Mouse (Mus musculus) urinary bladder, postnatal 25 days (tissue): ENCODE results near the gene Siva1.
A peak's percentile ranks its signal among the peaks of the same experiment; 100 is the strongest.

Experiments used
- DNase-seq: peaks from one replicate; pipeline ENCODE4 v3.0.0; 2022; ENCODE audit warnings: low spot score

Siva1 gene

DNA sequence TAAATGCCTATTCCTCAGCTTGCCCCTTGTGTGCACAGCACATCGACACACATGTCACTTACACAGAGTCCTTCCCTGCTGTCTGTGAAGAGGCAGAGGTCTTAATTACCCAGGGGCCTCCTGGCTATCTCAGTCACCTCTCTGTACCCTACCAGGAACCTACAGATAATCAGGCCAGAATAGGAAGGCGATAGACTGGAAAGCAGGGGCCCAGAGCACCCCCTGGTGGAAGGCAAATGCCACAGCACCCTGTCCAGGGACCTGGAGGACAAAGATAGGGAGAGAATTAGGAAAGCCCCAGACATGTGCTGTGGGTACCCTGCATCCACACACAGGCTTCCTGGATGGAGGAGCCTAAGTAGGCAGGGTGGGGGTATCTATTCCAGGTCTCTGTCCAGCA, 20.7 kb upstream of the Siva1 start:
- peak; percentile 72 for DNase-seq

DNA sequence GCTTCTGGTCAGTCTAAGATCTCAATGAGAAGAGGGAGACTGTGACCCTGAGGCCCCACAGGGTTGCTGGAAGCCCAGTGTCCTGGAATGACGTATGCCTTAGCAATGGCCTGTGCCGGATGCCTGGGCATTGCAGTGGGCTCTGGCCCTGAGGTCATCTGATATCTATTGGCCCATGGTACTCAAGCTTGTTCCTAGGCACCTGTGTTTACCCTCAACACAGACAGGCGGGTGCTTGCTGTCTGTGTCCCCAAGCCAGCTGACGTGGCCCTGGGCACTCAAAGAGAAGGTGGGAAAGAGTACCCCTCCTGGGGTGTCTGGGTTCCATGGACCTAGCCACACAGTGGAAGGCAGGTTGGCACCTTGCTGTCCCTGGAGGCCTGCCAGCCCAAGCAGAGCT, 18.8 kb upstream of the Siva1 start:
- no peak for DNase-seq

DNA sequence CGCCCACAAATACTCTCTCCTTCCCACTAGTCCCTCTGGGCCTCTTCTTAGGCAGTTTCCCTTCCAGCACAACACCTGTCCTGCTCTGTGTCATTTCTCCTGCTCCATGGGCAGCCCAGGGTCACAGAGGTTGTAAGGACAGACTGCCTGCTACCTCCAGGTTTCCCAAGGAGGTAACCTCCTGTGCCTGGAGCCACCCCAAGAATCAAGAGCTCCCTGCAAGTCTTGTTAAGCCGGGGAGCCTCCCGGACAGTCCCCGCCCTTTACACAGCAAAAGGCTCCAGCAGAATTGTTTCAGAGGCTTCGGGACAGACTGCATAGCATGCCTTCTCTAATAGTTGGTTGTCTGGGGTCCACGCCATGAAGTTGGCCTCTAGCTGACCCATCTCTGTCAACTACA, 18.0 kb upstream of the Siva1 start:
- no peak for DNase-seq

DNA sequence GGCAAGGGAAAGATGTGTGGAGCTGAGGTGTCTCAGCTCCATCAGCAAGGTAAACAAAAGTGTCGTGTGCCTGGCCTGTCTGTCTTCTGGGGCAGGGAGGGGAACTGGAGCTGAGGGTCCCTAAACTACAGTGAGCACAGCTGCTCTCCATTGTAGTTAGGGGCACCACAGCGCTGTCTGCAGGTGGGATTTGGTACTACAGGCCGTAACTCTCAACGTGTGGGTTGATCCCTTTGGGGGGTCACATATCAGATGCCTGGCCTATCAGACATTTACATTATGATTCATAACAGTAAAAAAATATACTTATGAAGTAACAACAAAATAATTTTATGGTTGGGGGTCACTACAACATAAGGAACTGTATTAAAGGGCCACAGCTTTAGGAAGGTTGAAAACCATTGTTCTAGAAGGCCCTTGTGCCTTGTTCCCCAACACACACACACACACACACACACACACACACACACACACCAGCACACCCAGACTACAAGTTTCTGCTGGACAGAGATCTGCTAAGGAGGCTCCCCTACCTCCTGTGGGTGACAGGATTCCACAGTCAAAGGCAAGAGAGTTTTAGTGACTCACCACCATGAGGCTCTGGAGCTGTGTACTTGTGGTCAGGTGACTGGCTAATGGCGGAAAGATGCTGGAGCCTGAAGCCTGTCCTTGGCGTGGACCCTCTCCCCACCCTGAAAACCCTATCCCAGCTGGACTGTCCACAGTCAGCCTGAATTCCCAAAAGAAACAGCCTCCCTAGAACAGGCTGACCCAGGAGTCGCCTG, 17.2 kb upstream of the Siva1 start:
- DNase-seq, result no peak

DNA sequence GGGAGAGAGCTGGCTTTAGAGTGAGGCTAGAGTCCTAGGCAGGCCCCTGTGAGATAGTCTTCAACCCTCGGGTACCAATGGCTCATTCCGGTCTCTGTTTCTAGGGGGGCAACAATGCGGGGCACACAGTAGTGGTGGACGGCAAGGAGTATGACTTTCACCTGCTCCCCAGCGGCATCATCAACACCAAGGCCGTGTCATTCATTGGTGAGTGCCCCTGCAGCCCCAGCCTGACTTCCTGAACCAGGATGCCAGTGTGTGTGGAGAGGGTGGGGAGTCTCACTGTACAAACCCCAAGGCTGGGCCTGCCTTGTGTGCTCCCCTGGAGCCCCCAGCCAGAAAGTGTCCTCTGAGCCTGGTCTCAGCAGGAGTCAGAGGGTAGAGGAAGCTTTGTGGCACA, 16.3 kb upstream of the Siva1 start:
- DNase-seq, result no peak

GRCm38 (mm10) chr12:112628928-112629721, 15.4 kb upstream of the Siva1 start:
- peak; percentile 46 for DNase-seq

GRCm38 (mm10) chr12:112630029-112630428, 14.4 kb upstream of the Siva1 start:
- DNase-seq, result no peak

GRCm38 (mm10) chr12:112630796-112631195, 13.7 kb upstream of the Siva1 start:
- no peak for DNase-seq

DNA sequence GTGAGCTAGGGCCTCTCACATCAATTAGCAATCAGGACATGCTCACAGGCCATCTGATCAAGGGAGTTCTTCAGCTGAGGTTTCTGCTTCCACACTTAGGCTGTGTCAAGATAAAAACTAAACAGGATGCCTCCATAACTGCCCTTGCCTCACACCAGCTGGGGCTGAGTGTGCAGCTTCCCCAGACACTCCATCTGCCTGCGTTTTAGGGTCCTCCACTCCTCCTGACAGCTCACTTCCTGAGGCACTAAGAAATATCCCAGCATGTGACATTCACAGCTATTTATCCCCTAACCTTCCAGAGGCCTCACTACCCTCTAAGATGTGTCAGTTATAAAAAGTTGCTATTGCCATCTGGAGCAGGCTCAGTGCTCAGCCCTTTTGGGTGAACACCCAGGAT, 13.0 kb upstream of the Siva1 start:
- no peak for DNase-seq

DNA sequence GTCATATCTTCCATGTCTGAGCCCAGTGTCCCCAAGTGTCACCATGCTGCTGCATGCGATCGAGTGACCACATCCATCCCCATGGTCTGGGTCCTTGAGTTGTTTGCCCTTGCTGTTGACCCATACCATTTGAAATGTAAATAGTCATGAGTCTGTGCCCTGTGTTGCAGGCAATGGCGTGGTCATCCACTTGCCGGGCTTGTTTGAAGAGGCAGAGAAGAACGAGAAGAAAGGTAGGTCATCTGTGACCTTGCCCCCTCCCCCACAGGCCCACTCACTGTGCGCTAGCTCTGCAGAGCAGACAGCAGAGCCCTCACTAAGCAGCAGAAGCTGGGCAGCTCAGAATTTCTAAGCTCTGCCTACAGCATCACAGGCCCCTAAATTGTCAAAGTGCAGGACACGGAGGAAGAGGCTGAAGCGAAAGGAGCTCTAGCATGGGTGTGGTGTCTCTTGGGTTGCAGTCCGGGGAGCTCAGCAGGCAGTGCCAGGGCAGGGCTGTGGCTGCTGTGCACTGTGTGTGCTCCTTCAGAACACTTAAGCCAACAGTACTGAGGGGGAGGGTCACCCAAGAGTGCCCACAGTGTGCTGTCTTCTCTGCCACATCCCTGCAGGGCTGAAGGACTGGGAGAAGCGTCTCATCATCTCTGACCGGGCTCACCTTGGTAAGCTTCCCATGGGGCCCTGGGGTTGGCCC, 12.2 kb upstream of the Siva1 start:
- no peak for DNase-seq

DNA sequence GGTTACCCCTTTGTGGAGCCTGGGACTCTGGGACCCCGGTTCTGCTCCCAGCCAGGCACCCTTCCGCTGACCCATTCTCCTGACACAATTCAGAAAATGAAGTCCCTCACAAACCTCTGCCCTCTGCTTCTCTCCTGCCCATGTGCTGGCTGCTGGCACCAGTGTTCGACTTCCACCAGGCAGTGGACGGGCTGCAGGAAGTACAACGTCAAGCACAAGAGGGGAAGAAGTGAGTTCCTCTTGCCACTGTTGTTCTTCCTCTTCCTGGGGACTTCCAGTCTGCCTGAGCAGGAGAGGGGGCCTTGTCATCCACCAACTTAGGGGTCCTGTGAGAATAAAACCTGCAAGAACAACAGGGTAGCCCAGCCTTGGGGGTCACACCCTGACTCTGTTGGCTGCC, 11.6 kb upstream of the Siva1 start:
- no peak for DNase-seq

DNA sequence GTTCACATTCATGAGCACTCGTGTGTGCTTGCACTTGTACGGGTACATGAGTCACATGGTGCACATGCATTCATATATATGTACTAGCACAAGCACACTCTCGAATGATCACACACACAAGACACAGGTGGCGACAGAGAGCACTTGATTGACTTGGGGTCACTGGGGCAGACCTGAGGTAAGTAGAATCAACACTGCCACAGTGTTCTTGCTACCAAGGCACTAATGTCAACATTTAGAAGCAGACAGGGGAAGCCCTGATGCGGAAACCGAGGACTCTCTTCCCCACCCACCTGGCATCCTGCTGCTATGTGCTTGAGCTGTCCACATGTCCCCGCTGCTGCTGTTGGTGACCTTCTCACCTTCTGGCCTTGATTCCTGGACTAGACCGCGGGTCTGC, 10.8 kb upstream of the Siva1 start:
- DNase-seq, result no peak

DNA sequence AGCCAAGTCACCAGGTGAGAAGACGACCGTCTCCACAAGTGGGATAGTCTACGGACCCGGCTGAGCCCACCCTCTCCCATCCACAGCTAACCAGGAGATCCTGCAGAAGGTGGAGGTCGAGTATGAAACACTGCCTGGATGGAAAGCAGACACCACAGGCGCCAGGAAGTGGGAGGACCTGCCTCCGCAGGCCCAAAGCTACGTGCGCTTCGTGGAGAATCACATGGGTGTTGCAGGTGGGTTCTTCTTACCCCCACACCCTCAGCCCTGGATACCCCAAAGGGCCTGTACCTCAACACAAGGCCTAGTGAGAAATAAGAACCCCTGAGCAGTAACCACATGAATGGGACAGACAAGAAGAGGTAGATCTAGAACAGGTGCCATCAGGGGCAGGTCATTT, 5.0 kb upstream of the Siva1 start:
- DNase-seq, result no peak

DNA sequence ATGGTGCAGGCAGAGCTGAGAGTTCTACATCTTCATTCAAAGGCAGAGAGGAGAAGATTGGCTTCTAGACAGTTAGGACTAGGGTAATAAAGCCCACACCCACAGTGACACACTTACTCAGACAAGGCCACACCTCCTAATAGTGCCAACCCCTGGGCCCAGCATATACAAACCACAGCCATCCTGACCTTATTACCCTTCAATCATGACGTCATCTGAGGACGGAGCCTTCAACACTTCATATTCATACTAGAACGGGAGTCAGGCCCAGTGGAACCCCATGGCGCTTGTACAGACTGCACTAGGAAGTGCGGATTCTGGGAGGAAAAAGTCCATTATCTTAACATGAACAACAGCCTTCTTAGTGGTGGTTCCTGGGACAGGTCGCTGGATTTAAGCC, 1.4 kb upstream of the Siva1 start:
- DNase-seq, result no peak

GRCm38 (mm10) chr12:112644855-112645506, 502 bp downstream of the Siva1 start:
- DNase-seq, result no peak

GRCm38 (mm10) chr12:112646139-112646538, 1.7 kb downstream of the Siva1 start:
- DNase-seq, result no peak

DNA sequence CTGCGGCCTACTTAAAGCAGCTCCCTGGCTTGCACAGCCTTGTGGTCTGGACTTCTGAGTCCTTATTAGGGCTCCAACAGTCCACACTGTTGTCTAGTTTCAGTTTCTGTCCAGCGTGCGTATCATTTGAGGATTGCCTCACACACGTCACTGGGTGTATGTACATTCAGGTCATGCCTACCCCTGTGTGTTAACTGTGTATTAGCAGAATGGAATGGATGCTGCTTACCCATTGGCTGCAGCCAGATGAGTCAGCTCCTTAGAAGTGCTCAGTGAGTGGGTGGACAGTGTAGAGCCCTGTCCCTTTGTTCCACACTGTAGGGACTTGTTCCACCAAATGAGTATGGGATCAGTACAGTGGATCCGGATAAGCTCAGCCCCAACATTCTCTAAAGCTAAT, 3.6 kb downstream of the Siva1 start:
- no peak for DNase-seq

DNA sequence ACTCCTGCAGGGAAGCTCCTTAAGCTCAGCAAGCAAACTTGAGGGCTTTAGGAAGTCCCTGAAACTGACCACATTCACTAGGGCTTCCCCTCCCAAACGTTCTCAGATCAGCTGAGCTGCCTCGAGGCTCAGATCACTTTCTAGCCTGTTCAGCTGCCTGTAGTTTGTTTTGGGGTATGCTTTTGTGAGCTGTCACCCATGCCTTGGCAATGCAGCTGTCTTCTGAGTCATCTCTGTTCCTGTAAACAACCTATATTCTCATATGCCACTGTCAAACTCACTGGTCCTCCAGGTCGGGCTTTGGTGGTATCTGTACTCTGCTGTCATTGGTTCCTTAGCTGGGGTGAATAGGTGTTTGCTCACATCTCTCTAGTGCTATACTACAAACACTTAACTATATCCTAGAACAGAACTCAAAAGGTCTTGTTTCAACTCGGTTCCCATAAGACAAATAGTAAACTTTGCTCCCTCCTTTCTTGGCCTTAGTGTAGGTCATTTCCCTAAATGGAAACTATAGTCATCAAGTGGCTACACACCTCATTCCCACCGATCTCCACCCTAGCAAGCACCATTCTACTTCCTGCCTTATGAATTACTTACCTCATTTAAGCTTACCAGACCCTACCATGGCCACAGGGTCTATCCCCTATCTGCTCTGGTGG, 7.4 kb downstream of the Siva1 start:
- no peak for DNase-seq

DNA sequence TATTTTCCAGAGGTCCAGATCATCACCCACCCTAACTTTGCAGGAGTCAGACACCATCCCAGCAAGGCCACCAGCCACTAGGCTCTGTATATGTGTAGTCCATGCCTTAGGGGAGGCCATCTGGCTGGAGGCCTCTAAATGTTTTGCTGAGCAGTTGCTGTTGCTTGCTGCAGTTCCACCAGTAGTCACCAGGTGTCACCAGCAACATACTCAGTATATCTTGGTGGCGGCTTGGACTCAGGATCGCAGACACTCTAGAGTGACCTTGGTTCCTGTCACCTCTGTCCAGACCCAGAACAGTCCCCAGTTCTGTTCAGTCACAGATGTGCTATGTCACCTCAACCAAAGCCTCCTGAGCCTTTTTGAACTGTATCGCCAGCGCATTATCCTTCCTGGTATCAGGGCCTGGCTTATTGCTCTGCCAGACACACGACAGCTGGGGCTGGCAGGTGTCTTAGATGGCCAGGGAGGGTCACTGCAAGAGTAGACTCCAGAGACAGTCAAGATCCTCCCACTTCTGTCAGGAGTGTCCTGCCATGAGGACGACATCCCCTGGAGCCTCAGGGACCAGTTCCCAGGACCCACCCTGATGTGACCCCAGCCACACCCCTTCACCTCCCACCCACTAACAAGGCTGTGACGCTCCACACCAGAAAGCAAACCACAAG, 8.8 kb downstream of the Siva1 start:
- peak; percentile 74 for DNase-seq

- DNase-seq, result no peak
These were observed 9.6 kb downstream of the Siva1 start for GRCm38 (mm10) chr12:112654076-112654475.

GRCm38 (mm10) chr12:112658619-112659018, 14.1 kb downstream of the Siva1 start:
- DNase-seq, result no peak
